Mouse (Mus musculus) myocyte (in vitro differentiated cells): Measurements from ENCODE around the gene Ms4a15.

ENCODE experiments used
- CEBPB ChIP-seq: IDR thresholded peaks from 2 replicates; pipeline ENCODE4 v1.6.1; 2011; ENCODE audit warnings: mild to moderate bottlenecking, moderate library complexity; ENCODE audit not compliant: poor library complexity, insufficient read depth, severe bottlenecking
- MAX ChIP-seq: IDR thresholded peaks from one replicate; pipeline ENCODE4 v1.6.1; 2011; ENCODE audit warnings: low read depth, mild to moderate bottlenecking, control low read depth
- MYOG ChIP-seq, 3 experiments: IDR thresholded peaks; one replicate each; pipeline ENCODE4 v1.6.1; 2011; ENCODE audit warnings: control low read depth in 2 of 3, low read depth in 2 of 3, mild to moderate bottlenecking in 2 of 3; ENCODE audit not compliant: insufficient read length in 2 of 3, control insufficient read depth in 1 of 3, insufficient read depth in 1 of 3
- POLR2A ChIP-seq: IDR thresholded peaks from one replicate; pipeline ENCODE4 v1.6.1; 2011; ENCODE audit warnings: low read depth, mild to moderate bottlenecking, control low read depth, moderate library complexity; ENCODE audit not compliant: insufficient read length
- TCF12 ChIP-seq: IDR thresholded peaks from one replicate; pipeline ENCODE4 v1.6.1; 2011; ENCODE audit warnings: mild to moderate bottlenecking, control low read depth; ENCODE audit not compliant: poor library complexity, insufficient read depth, severe bottlenecking
- TCF3 ChIP-seq: IDR thresholded peaks from one replicate; pipeline ENCODE4 v1.6.1; 2011; ENCODE audit warnings: low read depth, control low read depth; ENCODE audit not compliant: insufficient read length

GRCm38 (mm10) chr19:10947219-10947618, 45.8 kb downstream of the Ms4a15 start:
- no peak for TF ChIP-seq POLR2A
- TF ChIP-seq MYOG (IDR thresholded peaks at IDR 0.05; ENCODE audit: control insufficient read depth in 1 of 3, insufficient read depth in 1 of 3, insufficient read length in 2 of 3, low read depth in 2 of 3), result no peak
- TF ChIP-seq TCF12, result no peak
- no peak for TF ChIP-seq CEBPB
- TF ChIP-seq MAX, result no peak
- TF ChIP-seq TCF3, result no peak
